Mouse (Mus musculus): ENCODE results near the gene Dynlt1c. TPM values are rescaled to one million over a fixed set of nuclear protein-coding genes. Genes with fewer than 3 reads are reported as not detected.
"Not testable (repeated sequence)": the region's sequence is repeated elsewhere in the genome, so short reads cannot be mapped to it uniquely, and the experiment has no call there.

Dynlt1c gene
- polyA plus RNA-seq, 1 experiment from 2014 or later: 41.4 TPM

DNA sequence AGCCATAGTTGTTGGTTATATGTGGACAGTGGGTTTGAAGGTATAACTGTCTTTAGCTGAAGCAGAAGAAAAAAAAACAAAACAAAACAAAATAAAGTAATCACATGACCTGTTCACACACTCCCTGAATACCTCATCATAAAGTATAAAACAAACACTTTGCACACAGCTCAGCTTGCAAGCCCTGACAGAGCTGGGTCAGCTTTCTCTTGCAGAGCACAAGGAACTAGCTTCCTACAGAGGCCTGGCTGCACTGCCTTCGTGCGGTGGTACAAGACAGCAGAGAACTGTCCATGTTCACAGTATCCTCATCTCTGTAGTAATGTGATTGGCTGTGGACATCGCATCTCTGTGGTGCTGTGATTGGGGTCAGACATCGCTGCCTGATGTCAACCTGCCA lies 28.9 kb downstream of the Dynlt1c start:
- H3K36me3 ChIP-seq (replicated peaks); DNase-seq (ENCODE audit: extremely low spot score, low spot score); H3K9me3 ChIP-seq; H3K4me1 ChIP-seq; H3K27ac ChIP-seq; H3K27me3 ChIP-seq (ENCODE audit: poor library complexity, severe bottlenecking); H3K4me3 ChIP-seq: not testable (repeated sequence)
- WGBS: 87% methylated on average over 4 of the region's 4 CpGs

- H3K4me1 ChIP-seq; H3K36me3 ChIP-seq (replicated peaks); H3K9me3 ChIP-seq; DNase-seq (ENCODE audit: extremely low spot score, low spot score); H3K27ac ChIP-seq; H3K4me3 ChIP-seq; H3K27me3 ChIP-seq (ENCODE audit: poor library complexity, severe bottlenecking): not testable (repeated sequence)
- WGBS: 90% methylated on average over 6 of the region's 6 CpGs
These were observed 31.4 kb downstream of the Dynlt1c start for GRCm38 (mm10) chr17:6632850-6633249.

DNA sequence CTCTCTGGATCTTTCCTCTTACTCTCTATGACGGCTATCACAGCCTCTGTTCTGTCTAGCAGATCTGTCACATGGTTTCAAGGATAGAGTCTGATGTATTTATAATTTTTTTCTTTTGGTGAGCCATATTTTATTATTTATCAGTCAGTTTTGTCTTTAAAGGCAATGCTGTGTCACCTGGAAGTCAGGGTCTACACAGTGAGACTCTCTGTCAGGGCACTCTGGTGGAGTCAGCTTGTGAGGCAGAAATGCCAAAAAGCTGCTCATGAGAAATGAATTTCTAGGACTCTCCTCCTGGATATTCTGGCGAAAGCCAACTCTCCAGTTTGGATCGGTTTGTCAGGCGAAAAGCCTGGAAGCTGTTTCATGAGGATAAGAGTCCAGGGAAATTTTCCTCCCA lies 34.3 kb downstream of the Dynlt1c start:
- not testable (repeated sequence) for H3K4me3 ChIP-seq; H3K27me3 ChIP-seq (ENCODE audit: poor library complexity, severe bottlenecking); H3K4me1 ChIP-seq; DNase-seq (ENCODE audit: extremely low spot score, low spot score); H3K36me3 ChIP-seq (replicated peaks); H3K27ac ChIP-seq; H3K9me3 ChIP-seq
- WGBS: 94% methylated on average over 2 of the region's 4 CpGs

GRCm38 (mm10) chr17:6636861-6637260 lies 35.4 kb downstream of the Dynlt1c start:
- no peaks in the 10 kb centered on the region for H3K4me1 ChIP-seq
- no peak overlapping the region for H3K4me3 ChIP-seq
- no peaks in the 10 kb centered on the region for H3K36me3 ChIP-seq (replicated peaks)
- no peak overlapping the region for H3K27ac ChIP-seq
- peaks cover 5% of the 10 kb centered on the region; the same call in 1 of the 2 replicates for H3K9me3 ChIP-seq
- WGBS: 92% methylated on average over 5 of the region's 5 CpGs
- no peaks in the 10 kb centered on the region for H3K27me3 ChIP-seq (ENCODE audit: poor library complexity, severe bottlenecking)
- no peak for DNase-seq (ENCODE audit: extremely low spot score, low spot score)

DNA sequence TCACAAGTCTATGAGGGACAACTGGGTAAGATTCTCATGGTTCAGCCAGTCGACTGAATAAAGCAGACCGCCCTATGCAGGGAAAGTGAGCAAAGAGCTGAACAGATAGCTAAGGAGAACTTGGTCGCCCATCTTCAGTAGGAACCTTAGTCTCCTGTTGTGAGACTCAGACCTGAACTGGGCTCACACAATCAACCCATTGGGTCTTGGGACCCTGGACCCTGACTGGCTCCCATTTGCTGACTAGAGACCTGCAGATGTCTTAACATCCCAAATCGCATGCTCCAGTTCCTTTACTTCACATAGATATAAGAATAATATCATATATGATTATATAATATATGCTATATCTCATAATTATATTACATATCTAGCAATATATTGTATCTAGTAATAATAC lies 36.0 kb downstream of the Dynlt1c start:
- H3K27me3 ChIP-seq (ENCODE audit: poor library complexity, severe bottlenecking); DNase-seq (ENCODE audit: extremely low spot score, low spot score); H3K9me3 ChIP-seq; H3K36me3 ChIP-seq (replicated peaks); H3K4me3 ChIP-seq; H3K4me1 ChIP-seq; H3K27ac ChIP-seq: not testable (repeated sequence)
- WGBS: 93% methylated on average over 4 of the region's 4 CpGs

DNA sequence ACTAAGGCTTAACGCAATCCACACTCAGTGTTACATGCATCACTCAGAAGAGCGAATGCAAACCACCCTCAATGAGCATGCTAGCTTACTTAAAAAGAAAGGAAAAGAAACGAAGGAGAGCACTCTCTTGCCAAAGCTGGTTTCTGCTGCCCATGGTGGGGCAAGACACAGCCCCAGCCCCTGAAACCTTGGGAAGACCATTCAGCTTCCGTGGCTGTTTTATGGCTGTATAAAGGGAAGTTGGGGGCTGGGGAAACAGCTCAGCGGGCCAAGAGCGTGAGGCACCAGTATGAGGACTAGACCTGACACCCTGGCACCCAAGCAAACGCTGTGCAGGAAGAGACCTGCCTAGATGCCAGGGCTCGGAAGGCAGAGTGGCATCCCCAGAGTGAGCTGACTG lies 37.0 kb downstream of the Dynlt1c start:
- WGBS: 91% methylated on average over 8 of the region's 8 CpGs
- not testable (repeated sequence) for H3K27ac ChIP-seq; H3K4me3 ChIP-seq; H3K27me3 ChIP-seq (ENCODE audit: poor library complexity, severe bottlenecking); DNase-seq (ENCODE audit: extremely low spot score, low spot score); H3K36me3 ChIP-seq (replicated peaks); H3K4me1 ChIP-seq; H3K9me3 ChIP-seq

DNA sequence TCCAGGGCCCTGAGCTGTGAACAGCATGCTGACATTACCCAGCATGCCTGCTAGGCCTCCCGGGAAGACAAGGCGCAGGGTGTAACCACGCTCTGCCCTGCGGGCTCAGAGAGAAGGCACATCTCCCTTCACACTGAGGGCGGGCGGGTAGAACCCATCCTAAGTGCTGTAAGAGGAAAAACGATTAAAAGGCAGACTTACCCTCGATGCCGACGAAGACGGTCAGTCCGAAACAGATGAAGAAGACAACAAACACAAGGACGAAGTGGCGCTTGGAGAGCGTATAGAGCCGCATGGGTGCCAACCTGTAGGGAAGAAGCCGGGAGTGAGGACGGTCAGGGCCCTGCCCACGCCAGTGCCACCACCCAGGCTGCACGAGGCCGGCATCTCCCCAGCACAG lies 38.0 kb downstream of the Dynlt1c start:
- not testable (repeated sequence) for H3K9me3 ChIP-seq; H3K36me3 ChIP-seq (replicated peaks); H3K4me1 ChIP-seq; H3K27me3 ChIP-seq (ENCODE audit: poor library complexity, severe bottlenecking); H3K27ac ChIP-seq; H3K4me3 ChIP-seq; DNase-seq (ENCODE audit: extremely low spot score, low spot score)
- 90% methylated on average over 18 of the region's 21 CpGs for WGBS

GRCm38 (mm10) chr17:6640044-6640637 lies 38.7 kb downstream of the Dynlt1c start:
- H3K36me3 ChIP-seq (replicated peaks); DNase-seq (ENCODE audit: extremely low spot score, low spot score); H3K9me3 ChIP-seq; H3K27ac ChIP-seq; H3K4me3 ChIP-seq; H3K27me3 ChIP-seq (ENCODE audit: poor library complexity, severe bottlenecking); H3K4me1 ChIP-seq: not testable (repeated sequence)
- 88% methylated on average over 10 of the region's 10 CpGs for WGBS

- H3K27me3 ChIP-seq (ENCODE audit: poor library complexity, severe bottlenecking); H3K4me3 ChIP-seq; H3K36me3 ChIP-seq (replicated peaks); H3K4me1 ChIP-seq; DNase-seq (ENCODE audit: extremely low spot score, low spot score); H3K9me3 ChIP-seq; H3K27ac ChIP-seq: not testable (repeated sequence)
- 85% methylated on average over 14 of the region's 14 CpGs for WGBS
These were observed 39.4 kb downstream of the Dynlt1c start for GRCm38 (mm10) chr17:6640771-6641429.

GRCm38 (mm10) chr17:6644210-6644609 lies 42.7 kb downstream of the Dynlt1c start:
- not testable (repeated sequence) for H3K9me3 ChIP-seq; H3K27me3 ChIP-seq (ENCODE audit: poor library complexity, severe bottlenecking); H3K4me1 ChIP-seq; H3K36me3 ChIP-seq (replicated peaks); H3K4me3 ChIP-seq; DNase-seq (ENCODE audit: extremely low spot score, low spot score); H3K27ac ChIP-seq
- 90% methylated on average over 9 of the region's 9 CpGs for WGBS

- WGBS: 89% methylated on average over 4 of the region's 4 CpGs
- not testable (repeated sequence) for H3K27ac ChIP-seq
These were observed 43.2 kb downstream of the Dynlt1c start for GRCm38 (mm10) chr17:6644673-6645072.

DNA sequence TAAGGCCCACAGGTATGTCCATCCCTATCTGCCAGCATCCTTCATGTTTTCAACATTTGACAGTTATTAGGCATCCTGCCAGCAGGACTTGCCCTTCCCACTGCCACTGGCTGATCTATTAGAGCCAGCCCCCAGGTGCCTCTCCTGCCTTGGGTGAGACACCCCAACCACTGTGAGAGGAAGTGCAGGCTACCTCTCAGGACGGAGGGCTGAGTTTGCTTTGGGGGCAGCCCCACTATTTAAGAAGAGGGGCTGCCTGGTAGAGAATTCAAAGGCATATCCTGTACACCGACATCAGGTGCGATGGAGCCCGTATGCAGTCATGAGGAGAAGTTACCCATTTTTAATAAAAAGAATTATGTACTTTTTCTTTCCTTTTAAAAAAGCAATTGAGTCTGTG lies 44.2 kb downstream of the Dynlt1c start:
- H3K27me3 ChIP-seq (ENCODE audit: poor library complexity, severe bottlenecking); DNase-seq (ENCODE audit: extremely low spot score, low spot score); H3K4me1 ChIP-seq; H3K27ac ChIP-seq; H3K9me3 ChIP-seq; H3K4me3 ChIP-seq; H3K36me3 ChIP-seq (replicated peaks): not testable (repeated sequence)
- WGBS: 92% methylated on average over 4 of the region's 4 CpGs

More at GRCm38 (mm10) chr17:6644673-6645072, 43.2 kb downstream of the Dynlt1c start:
- not testable (repeated sequence) for H3K9me3 ChIP-seq; H3K4me3 ChIP-seq; H3K4me1 ChIP-seq; DNase-seq (ENCODE audit: extremely low spot score, low spot score); H3K36me3 ChIP-seq (replicated peaks); H3K27me3 ChIP-seq (ENCODE audit: poor library complexity, severe bottlenecking)

DNA sequence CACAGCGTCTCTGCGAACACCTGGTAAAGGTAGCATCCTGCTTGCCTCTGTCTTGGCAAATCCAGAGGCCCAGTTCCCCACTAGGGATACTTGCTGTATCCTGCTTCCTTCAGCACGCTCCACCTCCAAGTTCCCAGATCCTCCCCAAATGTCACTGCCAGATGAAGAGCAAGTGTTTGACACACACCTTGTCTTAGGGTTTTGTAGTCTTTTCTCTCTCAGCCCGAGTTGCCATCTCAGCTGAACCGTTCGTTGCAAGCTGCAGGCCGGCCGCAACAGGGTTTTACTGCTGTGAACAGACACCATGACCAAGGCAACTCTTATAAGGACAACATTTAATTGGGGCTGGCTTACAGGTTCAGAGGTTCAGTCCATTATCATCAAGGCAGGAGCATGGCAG lies 45.4 kb downstream of the Dynlt1c start:
- WGBS: 97% methylated on average over 8 of the region's 8 CpGs
- not testable (repeated sequence) for H3K36me3 ChIP-seq (replicated peaks); H3K27me3 ChIP-seq (ENCODE audit: poor library complexity, severe bottlenecking); H3K27ac ChIP-seq; H3K4me3 ChIP-seq; H3K4me1 ChIP-seq; DNase-seq (ENCODE audit: extremely low spot score, low spot score); H3K9me3 ChIP-seq

DNA sequence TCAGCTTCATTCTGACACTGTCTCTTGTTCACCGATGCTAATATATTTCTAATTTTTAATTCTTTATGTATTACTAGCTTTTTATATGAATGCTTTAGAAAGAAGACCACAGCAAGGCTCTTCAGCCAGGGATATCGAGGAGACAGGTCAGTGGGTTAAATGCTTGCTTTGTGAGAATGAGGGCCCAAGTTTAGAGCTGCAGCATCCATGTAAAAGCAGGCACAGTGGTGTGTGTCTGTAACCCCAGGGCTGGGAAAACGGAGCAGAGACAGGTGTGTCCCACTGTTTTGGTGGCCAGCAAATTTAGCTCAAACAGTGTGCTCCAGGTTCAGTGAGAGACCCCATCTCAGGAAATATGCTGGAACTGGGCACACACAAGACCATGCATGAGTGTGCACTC lies 46.0 kb downstream of the Dynlt1c start:
- not testable (repeated sequence) for DNase-seq (ENCODE audit: extremely low spot score, low spot score); H3K36me3 ChIP-seq (replicated peaks); H3K4me3 ChIP-seq; H3K9me3 ChIP-seq; H3K27ac ChIP-seq; H3K27me3 ChIP-seq (ENCODE audit: poor library complexity, severe bottlenecking); H3K4me1 ChIP-seq
- WGBS: 83% methylated on average over 3 of the region's 3 CpGs

Measured in forebrain, embryonic 10.5 days (tissue).